Mouse (Mus musculus): ENCODE measurements around the gene Tmed4. TPM values are rescaled to one million over a fixed set of nuclear protein-coding genes. Genes with fewer than 3 reads are reported as not detected.

The Tmed4 gene
- total and polyA plus RNA-seq, 3 experiments = 60.9 to 66.5 TPM; not detected in 1

- Histone ChIP-seq H3K27me3 (ENCODE audit: control insufficient read depth in 1 of 2, insufficient read depth in 2 of 2, low read length in 2 of 2) (no peaks in the 10 kb centered on the region), H3K79me2 (ENCODE audit: control insufficient read depth, insufficient read depth, low read length, poor library complexity) (peaks cover 12% of the 10 kb centered on the region), H3K36me3 (ENCODE audit: control insufficient read depth in 1 of 2, insufficient read depth in 2 of 2, low read length in 2 of 2) (peaks cover 9 to 26% of the 10 kb centered on the region in 2 experiments), H3K27ac (ENCODE audit: control insufficient read depth, low read depth, low read length) (no peak overlapping the region), H3K9ac (ENCODE audit: control insufficient read depth, low read depth, low read length, poor library complexity, severe bottlenecking) (no peak overlapping the region), H3K4me3 (ENCODE audit: control insufficient read depth in 1 of 2, insufficient read depth in 1 of 2, low read depth in 2 of 2, low read length in 2 of 2) (no peak overlapping the region), H3K9me3 (replicated peaks; ENCODE audit: insufficient read depth, low read length) (no peaks in the 10 kb centered on the region), H3K4me1 (ENCODE audit: control insufficient read depth in 1 of 2, insufficient read depth in 2 of 2, low read length in 2 of 2) (peaks cover 0 to 7% of the 10 kb centered on the region in 2 experiments; a peak in 3 of 4 replicates)
- peak; percentile 90 for DNase-seq (ENCODE audit: low read depth, low spot score)
- TF ChIP-seq TAL1 (IDR thresholded peaks at IDR 0.05; ENCODE audit: low read length) = no peak
- TF ChIP-seq MYC (IDR thresholded peaks at IDR 0.05; ENCODE audit: low read depth, low read length) = peak; percentile 61; the same call in 1 of the 2 replicates
- no peak for TF ChIP-seq GABPA (IDR thresholded peaks at IDR 0.05; ENCODE audit: low read depth, low read length)
- 0 out of 2 replicates have a peak, but pooled peaks have one; percentile 26 for TF ChIP-seq BHLHE40 (IDR thresholded peaks at IDR 0.05; ENCODE audit: borderline replicate concordance, low read depth, low read length)
- no peak for TF ChIP-seq KAT2A (conservative IDR thresholded peaks at IDR 0.05; ENCODE audit: low read depth, low read length)
- no peak for TF ChIP-seq USF1 (IDR thresholded peaks at IDR 0.05; ENCODE audit: low read depth, low read length)
- TF ChIP-seq UBTF (IDR thresholded peaks at IDR 0.05; ENCODE audit: borderline replicate concordance, insufficient read depth, low read depth, low read length) = no peak
- TF ChIP-seq ZMIZ1 (IDR thresholded peaks at IDR 0.05; ENCODE audit: low read depth, low read length) = no peak
- TF ChIP-seq E2F4 (IDR thresholded peaks at IDR 0.05; ENCODE audit: borderline replicate concordance, low read depth, low read length) = no peak
- TF ChIP-seq RAD21 (IDR thresholded peaks at IDR 0.05; ENCODE audit: low read depth, low read length) = peak; percentile 57
- peak; percentile 51; the same call in 1 of the 2 replicates for TF ChIP-seq ZC3H11A (IDR thresholded peaks at IDR 0.05; ENCODE audit: low read depth, low read length)
- no peak for TF ChIP-seq TBP (IDR thresholded peaks at IDR 0.05; ENCODE audit: low read depth, low read length)
- no peak for TF ChIP-seq MAX (IDR thresholded peaks at IDR 0.05; ENCODE audit: low read length)
- TF ChIP-seq MAZ (IDR thresholded peaks at IDR 0.05; ENCODE audit: low read depth, low read length) = no peak
- 0 out of 2 replicates have a peak, but pooled peaks have one; percentile 27 for TF ChIP-seq SIN3A (IDR thresholded peaks at IDR 0.05; ENCODE audit: low read length)
- TF ChIP-seq CHD2 (IDR thresholded peaks at IDR 0.05; ENCODE audit: low read length) = no peak
- no peak for TF ChIP-seq ZNF384 (IDR thresholded peaks at IDR 0.05; ENCODE audit: low read depth, low read length)
- 0 out of 2 replicates have a peak, but pooled peaks have one; percentile 37 for TF ChIP-seq MXI1 (IDR thresholded peaks at IDR 0.05; ENCODE audit: low read depth, low read length)
- TF ChIP-seq CTCF (IDR thresholded peaks at IDR 0.05 in 2 of 3, conservative IDR thresholded peaks at IDR 0.05 in 1 of 3; ENCODE audit: control insufficient read depth in 1 of 3, insufficient read depth in 1 of 3, low read depth in 2 of 3, low read length in 3 of 3, poor library complexity in 1 of 3, severe bottlenecking in 1 of 3) = peak; percentile 92 to 100 (median 95)
- TF ChIP-seq ELF1 (IDR thresholded peaks at IDR 0.05; ENCODE audit: low read depth, low read length) = 0 out of 2 replicates have a peak, but pooled peaks have one; percentile 2
- TF ChIP-seq POLR2A (IDR thresholded peaks at IDR 0.05; ENCODE audit: control insufficient read depth in 1 of 2, insufficient read depth in 1 of 2, low read depth in 1 of 2, low read length in 2 of 2, poor library complexity in 1 of 2) = peak in 1 of 2 experiments; percentile 45; a peak in 2 of 4 replicates
- peak; percentile 83 for TF ChIP-seq SMC3 (IDR thresholded peaks at IDR 0.05; ENCODE audit: low read depth, low read length)
These were observed 13.1 kb downstream of the Tmed4 start for GRCm38 (mm10) chr11:6261434-6262082.

Measured in MEL (cell line).